Mouse (Mus musculus): Measurements from ENCODE around the gene Sptlc3. TPM values are rescaled to one million over a fixed set of nuclear protein-coding genes. Genes with fewer than 3 reads are reported as not detected.

Gene Sptlc3
- not detected for polyA plus RNA-seq (2017; shearing (Covaris generic))

DNA sequence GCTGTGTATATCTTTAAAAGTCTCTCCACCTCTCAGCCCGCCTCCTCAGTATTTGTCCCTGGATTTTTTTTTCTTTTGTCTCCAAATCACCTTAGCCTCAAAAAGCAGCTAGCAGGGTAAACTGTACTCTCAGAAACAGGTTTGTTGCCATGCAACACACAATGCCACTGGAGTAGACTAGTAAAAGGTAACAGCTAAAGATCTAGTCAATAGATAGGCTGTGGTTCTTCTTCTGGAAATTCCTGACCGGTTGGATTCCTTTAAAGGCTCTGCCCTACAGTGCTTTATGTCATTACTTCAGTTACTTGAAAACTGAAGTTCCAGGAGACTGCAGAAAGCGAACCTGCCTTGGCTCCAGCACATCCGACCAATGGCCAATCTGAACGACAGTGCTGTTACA, at the start of gene Sptlc3:
Gene Sptlc3, plus strand, starts transcription at position 78 of the 400 bp plus-strand sequence.

DNA sequence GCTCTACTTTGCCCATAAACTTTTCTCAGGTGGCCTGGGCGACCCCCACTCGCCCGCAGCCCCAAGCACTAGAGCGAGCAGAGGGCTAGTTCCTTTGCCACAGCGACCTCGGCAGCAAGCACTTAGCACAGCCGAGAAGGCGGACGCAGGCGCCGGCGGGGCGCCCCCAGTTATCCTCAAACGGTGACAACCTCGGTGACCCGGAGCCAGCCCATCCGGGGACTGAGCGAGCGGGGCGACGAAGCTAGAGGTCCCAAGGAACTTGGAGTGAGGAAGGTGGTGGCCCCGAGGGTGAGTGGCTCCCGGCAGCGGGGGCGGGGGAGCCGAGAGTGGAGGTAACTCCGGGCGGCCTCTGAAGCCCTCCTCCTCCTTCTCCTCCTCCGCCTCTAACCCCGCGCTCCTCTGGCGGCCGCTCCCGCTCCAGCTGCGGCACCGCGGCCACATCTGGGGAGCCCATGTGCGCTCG, 184.1 kb downstream of the Sptlc3 start, which contains the start of gene Ism1:
Gene Ism1, plus strand, starts transcription at position 370 of the 466 bp plus-strand sequence.

Other genes with a start within 250 kb of the Sptlc3 start
- gene Ism1, start 184.3 kb downstream of the Sptlc3 start, polyA plus RNA-seq (2017; shearing (Covaris generic)), result not detected